Mouse (Mus musculus) lung, postnatal 25 days (tissue): ENCODE measurements around the gene Trmt13.
"Not testable (repeated sequence)": the region's sequence is repeated elsewhere in the genome, so short reads cannot be mapped to it uniquely, and the experiment has no call there.

Source experiments
- DNase-seq: peaks from one replicate; pipeline ENCODE4 v3.0.0; 2022; ENCODE audit warnings: low spot score

Gene Trmt13

GRCm38 (mm10) chr3:116614295-116614892, at the start of gene Trmt13:
TSS of gene Trmt13 (minus strand) at chr3:116614587.
- peak; percentile 28 for DNase-seq

GRCm38 (mm10) chr3:116662463-116662863, 48.1 kb upstream of the Trmt13 start, which contains the start of gene Mfsd14a:
TSS of gene Mfsd14a (minus strand) at chr3:116662677.
- peak; percentile 99 for DNase-seq

GRCm38 (mm10) chr3:116661870-116662414, 47.6 kb upstream of the Trmt13 start:
- DNase-seq = no peak

- no peak for DNase-seq
Observed at GRCm38 (mm10) chr3:116661288-116661869, 47.0 kb upstream of the Trmt13 start.

GRCm38 (mm10) chr3:116659856-116660430, 45.6 kb upstream of the Trmt13 start:
- DNase-seq = no peak

GRCm38 (mm10) chr3:116658928-116659565, 44.7 kb upstream of the Trmt13 start:
- no peak for DNase-seq

GRCm38 (mm10) chr3:116656184-116656965, 42.0 kb upstream of the Trmt13 start:
- DNase-seq = no peak

- not testable (repeated sequence) for DNase-seq
Observed at GRCm38 (mm10) chr3:116654051-116654450, 39.7 kb upstream of the Trmt13 start.

GRCm38 (mm10) chr3:116653278-116653945, 39.0 kb upstream of the Trmt13 start:
- DNase-seq = no peak

- no peak for DNase-seq
Observed at GRCm38 (mm10) chr3:116652033-116652446, 37.7 kb upstream of the Trmt13 start.

- DNase-seq = no peak
Observed at GRCm38 (mm10) chr3:116650698-116651097, 36.3 kb upstream of the Trmt13 start.

GRCm38 (mm10) chr3:116648805-116649204, 34.4 kb upstream of the Trmt13 start:
- DNase-seq = no peak

- no peak for DNase-seq
Observed at GRCm38 (mm10) chr3:116646387-116646786, 32.0 kb upstream of the Trmt13 start.

GRCm38 (mm10) chr3:116642373-116642772, 28.0 kb upstream of the Trmt13 start:
- no peak for DNase-seq

- no peak for DNase-seq
Observed at GRCm38 (mm10) chr3:116641811-116642371, 27.5 kb upstream of the Trmt13 start.

- DNase-seq = no peak
Observed at GRCm38 (mm10) chr3:116640024-116640423, 25.6 kb upstream of the Trmt13 start.

GRCm38 (mm10) chr3:116638572-116638971, 24.2 kb upstream of the Trmt13 start:
- DNase-seq = no peak

- no peak for DNase-seq
Observed at GRCm38 (mm10) chr3:116637693-116638476, 23.5 kb upstream of the Trmt13 start.

GRCm38 (mm10) chr3:116635799-116636198, 21.4 kb upstream of the Trmt13 start:
- no peak for DNase-seq

- DNase-seq = no peak
Observed at GRCm38 (mm10) chr3:116634853-116635252, 20.5 kb upstream of the Trmt13 start.
